Mouse (Mus musculus): Measurements from ENCODE around the gene Prn. TPM values are rescaled to one million over a fixed set of nuclear protein-coding genes. Genes with fewer than 3 reads are reported as not detected.

Prn gene
- polyA plus RNA-seq, 1 experiment from 2014 or later = not detected

DNA sequence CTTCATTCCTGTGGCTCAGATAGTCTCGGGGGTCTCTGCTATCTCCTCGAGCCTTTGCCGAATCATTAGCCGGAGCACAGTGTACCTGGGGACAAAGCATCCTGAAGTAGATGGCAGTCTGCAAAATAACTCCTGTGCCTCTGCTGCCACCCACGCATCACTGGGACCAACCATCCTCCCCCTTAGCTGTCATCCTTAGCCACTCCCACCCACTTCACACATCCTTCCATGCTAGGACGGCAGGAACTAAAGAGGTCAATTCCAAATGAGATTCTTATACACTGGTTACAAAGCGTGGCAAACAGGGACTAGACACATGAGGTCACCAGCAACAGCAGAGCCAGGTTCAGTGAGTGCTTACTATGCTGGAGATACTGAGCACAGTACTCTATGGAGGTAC lies 86.6 kb downstream of the Prn start:
- no peak overlapping the region for H3K4me3 ChIP-seq (replicated peaks)
- H3K27ac ChIP-seq (replicated peaks) = no peak overlapping the region
- no peak overlapping the region for H3K9ac ChIP-seq
- H3K4me2 ChIP-seq = no peak overlapping the region
- no peaks in the 10 kb centered on the region for H3K9me3 ChIP-seq (replicated peaks)
- ATAC-seq (ENCODE audit: insufficient read depth) = no peak
- H3K4me1 ChIP-seq (replicated peaks) = no peaks in the 10 kb centered on the region
- WGBS (ENCODE audit: insufficient replicate concordance) = 69% methylated on average over 7 of the region's 7 CpGs
- H3K27me3 ChIP-seq = no peaks in the 10 kb centered on the region
- H3K36me3 ChIP-seq (replicated peaks) = no peaks in the 10 kb centered on the region

DNA sequence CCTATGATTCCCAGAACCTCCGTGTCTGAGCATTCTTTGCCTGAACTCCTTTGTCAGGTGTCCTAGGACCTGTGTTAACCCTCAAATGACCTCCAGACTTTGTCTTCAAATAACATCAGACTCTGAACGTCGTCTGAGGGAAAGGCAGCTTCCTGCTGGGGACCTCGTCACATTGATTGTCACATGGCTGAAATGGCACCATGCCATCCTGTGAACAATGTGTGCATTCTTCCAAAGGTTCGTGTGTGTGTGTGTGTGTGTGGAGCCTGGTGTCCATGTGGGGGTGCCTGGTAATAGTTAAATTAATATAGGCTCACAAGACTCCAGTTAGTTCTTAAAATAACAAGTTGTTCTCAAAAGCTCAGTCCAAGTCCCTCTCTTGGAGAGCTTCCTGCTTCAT lies 87.6 kb downstream of the Prn start:
- no peak overlapping the region for H3K4me2 ChIP-seq
- no peak overlapping the region for H3K27ac ChIP-seq (replicated peaks)
- no peak for ATAC-seq (ENCODE audit: insufficient read depth)
- H3K4me1 ChIP-seq (replicated peaks) = no peaks in the 10 kb centered on the region
- no peak overlapping the region for H3K4me3 ChIP-seq (replicated peaks)
- no peak overlapping the region for H3K9ac ChIP-seq
- 41% methylated on average over 5 of the region's 5 CpGs for WGBS (ENCODE audit: insufficient replicate concordance)
- no peaks in the 10 kb centered on the region for H3K27me3 ChIP-seq
- no peaks in the 10 kb centered on the region for H3K9me3 ChIP-seq (replicated peaks)
- H3K36me3 ChIP-seq (replicated peaks) = no peaks in the 10 kb centered on the region

DNA sequence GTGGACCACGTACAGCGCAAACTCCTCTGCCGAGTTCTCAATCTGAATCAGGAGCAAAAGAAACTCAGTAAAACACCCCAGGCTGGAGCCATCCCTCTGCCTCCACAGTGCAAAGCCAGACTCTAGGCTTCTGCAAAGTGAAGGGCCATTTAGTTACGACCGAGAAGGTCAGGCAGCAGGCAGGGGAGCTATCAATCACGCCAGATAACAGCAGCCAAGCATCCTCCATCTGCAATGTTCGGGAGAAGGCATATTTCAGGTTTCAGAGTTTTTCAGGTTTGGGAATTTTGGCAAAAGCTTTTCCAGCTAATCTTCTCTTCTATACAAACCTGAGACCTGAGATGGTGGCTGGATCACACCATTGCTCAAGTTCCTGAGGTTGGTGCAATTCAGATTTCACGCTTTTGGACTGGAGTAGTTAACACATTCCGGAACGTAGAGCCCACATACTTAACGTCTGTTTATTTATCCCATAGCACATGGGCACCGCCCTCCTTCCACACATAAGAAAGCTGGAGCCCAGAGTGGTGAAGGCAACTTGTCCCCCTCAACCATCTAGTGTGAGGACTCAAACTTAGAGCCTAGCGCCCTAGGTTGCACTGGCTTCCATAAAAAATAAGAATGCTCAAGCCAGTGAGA lies 92.1 kb downstream of the Prn start:
- no peak overlapping the region for H3K4me2 ChIP-seq
- ATAC-seq (ENCODE audit: insufficient read depth) = no peak
- no peaks in the 10 kb centered on the region for H3K27me3 ChIP-seq
- no peak overlapping the region for H3K27ac ChIP-seq (replicated peaks)
- WGBS (ENCODE audit: insufficient replicate concordance) = 65% methylated on average over 13 of the region's 13 CpGs
- no peaks in the 10 kb centered on the region for H3K36me3 ChIP-seq (replicated peaks)
- H3K4me1 ChIP-seq (replicated peaks) = no peaks in the 10 kb centered on the region
- H3K4me3 ChIP-seq (replicated peaks) = no peak overlapping the region
- no peak overlapping the region for H3K9ac ChIP-seq
- H3K9me3 ChIP-seq (replicated peaks) = no peaks in the 10 kb centered on the region

DNA sequence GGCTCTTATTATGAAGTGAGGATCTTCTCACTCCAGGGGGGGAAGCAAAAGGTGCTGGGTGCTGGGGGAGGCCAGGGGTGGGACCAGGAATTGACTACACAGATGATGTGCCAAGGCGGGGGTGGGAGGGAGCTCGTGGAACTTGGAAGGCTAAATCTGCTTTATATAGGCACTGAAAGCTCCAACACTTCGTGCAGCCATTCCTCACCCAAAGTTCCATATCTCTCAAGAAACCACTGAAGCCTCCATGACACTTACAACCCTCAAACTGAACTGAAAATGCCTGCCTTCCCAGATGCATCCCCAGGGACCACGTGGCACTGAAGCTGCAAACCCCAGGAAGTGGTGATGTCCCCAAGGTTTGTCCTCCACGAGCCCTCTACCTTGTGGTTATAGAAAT lies 94.2 kb downstream of the Prn start:
- no peaks in the 10 kb centered on the region for H3K4me1 ChIP-seq (replicated peaks)
- no peak overlapping the region for H3K4me3 ChIP-seq (replicated peaks)
- no peak overlapping the region for H3K9ac ChIP-seq
- no peak overlapping the region for H3K27ac ChIP-seq (replicated peaks)
- no peaks in the 10 kb centered on the region for H3K27me3 ChIP-seq
- ATAC-seq (ENCODE audit: insufficient read depth) = no peak
- H3K36me3 ChIP-seq (replicated peaks) = no peaks in the 10 kb centered on the region
- no peaks in the 10 kb centered on the region for H3K9me3 ChIP-seq (replicated peaks)
- H3K4me2 ChIP-seq = no peak overlapping the region
- 43% methylated on average over 5 of the region's 5 CpGs for WGBS (ENCODE audit: insufficient replicate concordance)

DNA sequence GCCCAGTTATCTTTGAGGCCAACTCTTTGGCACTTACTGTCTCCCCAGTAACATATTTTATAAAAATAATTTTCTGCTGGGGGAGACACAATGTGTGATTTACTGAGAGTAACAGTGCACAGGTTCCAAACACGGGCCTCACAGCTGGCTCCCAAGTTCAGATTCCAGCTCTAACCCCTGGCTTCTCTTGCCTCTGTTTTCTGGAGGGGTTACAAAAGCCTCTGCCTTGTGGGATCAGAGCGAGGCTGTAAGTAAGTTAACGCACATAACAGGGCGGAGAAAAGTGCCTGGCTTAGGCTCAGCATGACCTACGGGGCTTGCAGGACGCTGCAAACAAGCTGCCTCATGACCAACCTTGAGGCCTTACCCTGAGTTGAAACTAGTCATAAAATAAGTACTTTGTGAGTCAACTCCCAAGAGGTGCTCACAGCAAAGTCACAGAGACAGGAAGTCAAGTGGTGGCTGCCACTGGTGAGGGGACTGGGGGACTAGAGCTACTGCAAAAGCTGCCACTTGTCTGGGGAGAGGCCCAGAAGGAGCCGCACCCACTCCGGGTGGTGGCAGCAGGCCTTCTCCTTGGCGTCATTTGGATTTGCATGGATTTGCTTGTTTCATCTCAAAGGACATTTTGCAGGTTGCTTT lies 94.9 kb downstream of the Prn start:
- no peak overlapping the region for H3K4me2 ChIP-seq
- H3K27ac ChIP-seq (replicated peaks) = no peak overlapping the region
- no peak overlapping the region for H3K9ac ChIP-seq
- no peaks in the 10 kb centered on the region for H3K36me3 ChIP-seq (replicated peaks)
- no peak for ATAC-seq (ENCODE audit: insufficient read depth)
- no peaks in the 10 kb centered on the region for H3K9me3 ChIP-seq (replicated peaks)
- no peaks in the 10 kb centered on the region for H3K27me3 ChIP-seq
- no peaks in the 10 kb centered on the region for H3K4me1 ChIP-seq (replicated peaks)
- H3K4me3 ChIP-seq (replicated peaks) = no peak overlapping the region
- WGBS (ENCODE audit: insufficient replicate concordance) = 73% methylated on average over 9 of the region's 9 CpGs

DNA sequence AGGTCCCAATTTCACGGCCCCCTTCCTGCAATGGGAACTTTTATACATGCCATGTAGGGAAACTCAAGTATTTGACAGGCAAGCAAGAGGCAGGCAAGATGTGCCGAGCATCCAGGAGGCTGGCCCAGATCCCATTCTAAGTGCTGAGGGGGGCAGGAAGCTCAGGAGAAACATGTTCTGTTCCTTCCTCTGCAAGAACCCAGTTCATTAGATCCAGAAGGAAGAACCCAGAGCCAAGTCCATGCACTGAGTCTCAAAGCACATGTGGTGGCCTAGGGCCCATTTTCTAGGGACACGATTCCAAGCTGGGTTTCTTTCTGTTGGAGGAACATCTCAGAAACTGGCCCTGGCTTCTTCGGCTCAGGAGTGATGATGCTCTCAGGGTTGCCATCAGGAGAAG lies 95.7 kb downstream of the Prn start:
- 67% methylated on average over 4 of the region's 4 CpGs for whole genome bisulfite sequencing (ENCODE audit: insufficient replicate concordance)
- Histone ChIP-seq H3K4me2 (no peak overlapping the region), H3K36me3 (replicated peaks) (no peaks in the 10 kb centered on the region), H3K9ac (no peak overlapping the region), H3K4me1 (replicated peaks) (no peaks in the 10 kb centered on the region), H3K27ac (replicated peaks) (no peak overlapping the region), H3K4me3 (replicated peaks) (no peak overlapping the region), H3K27me3 (no peaks in the 10 kb centered on the region), H3K9me3 (replicated peaks) (no peaks in the 10 kb centered on the region)
- no peak for ATAC-seq (ENCODE audit: insufficient read depth)

Other genes with a start within 250 kb of the Prn start
- gene Erv3, start 50.2 kb upstream of the Prn start, polyA plus RNA-seq (2015; fragmentation: Nextera tagmentation; extraction: Ambion mirVana) = not detected in 2 replicates
- 32.1 and 34.1 TPM in 2 replicates for gene Prnp, start within 50 bp of the Prn start, polyA plus RNA-seq (2015; fragmentation: Nextera tagmentation; extraction: Ambion mirVana)
- gene Prnd, start 40.9 kb downstream of the Prn start, polyA plus RNA-seq (2015; fragmentation: Nextera tagmentation; extraction: Ambion mirVana) = 0.37 and 0.56 TPM in 2 replicates
- 2.8 and 2.9 TPM in 2 replicates for gene Rassf2, start 120.3 kb downstream of the Prn start, polyA plus RNA-seq (2015; fragmentation: Nextera tagmentation; extraction: Ambion mirVana)
- 3.0 and 3.7 TPM in 2 replicates for gene Slc23a2, start 235.2 kb downstream of the Prn start, polyA plus RNA-seq (2015; fragmentation: Nextera tagmentation; extraction: Ambion mirVana)